Mouse (Mus musculus): ENCODE results near the gene Mfsd2b.

Mfsd2b gene

GRCm38 (mm10) chr12:4816680-4817360 lies 57.3 kb downstream of the Mfsd2b start:
- TF ChIP-seq POU5F1 (IDR thresholded peaks at IDR 0.05; ENCODE audit: borderline replicate concordance, low read length) (no peak), NANOG (IDR thresholded peaks at IDR 0.05; ENCODE audit: borderline replicate concordance, low read length) (no peak), CTCF (conservative IDR thresholded peaks at IDR 0.05; ENCODE audit: low read length) (no peak)
- H3K27me3 ChIP-seq (ENCODE audit: insufficient read depth, low read length) = peaks cover 6% of the 10 kb centered on the region
- peaks cover 25% of the 10 kb centered on the region for H3K36me3 ChIP-seq (ENCODE audit: insufficient read depth, low read length)
- H3K4me3 ChIP-seq (replicated peaks; ENCODE audit: low read length) = peak overlapping the region; percentile 100
- H3K4me1 ChIP-seq (replicated peaks; ENCODE audit: low read depth, low read length) = peaks cover 26% of the 10 kb centered on the region
- no peaks in the 10 kb centered on the region for H3K9me3 ChIP-seq (ENCODE audit: low read length)

- Histone ChIP-seq H3K4me1 (replicated peaks; ENCODE audit: low read depth, low read length) (peaks cover 18% of the 10 kb centered on the region), H3K9me3 (ENCODE audit: low read length) (no peaks in the 10 kb centered on the region), H3K4me3 (replicated peaks; ENCODE audit: low read length) (no peak overlapping the region), H3K36me3 (ENCODE audit: insufficient read depth, low read length) (no peaks in the 10 kb centered on the region), H3K27me3 (ENCODE audit: insufficient read depth, low read length) (peaks cover 11% of the 10 kb centered on the region)
- TF ChIP-seq NANOG (IDR thresholded peaks at IDR 0.05; ENCODE audit: borderline replicate concordance, low read length) = no peak
- no peak for TF ChIP-seq CTCF (conservative IDR thresholded peaks at IDR 0.05; ENCODE audit: low read length)
- TF ChIP-seq POU5F1 (IDR thresholded peaks at IDR 0.05; ENCODE audit: borderline replicate concordance, low read length) = no peak
Measured at GRCm38 (mm10) chr12:4813636-4814035, 60.5 kb downstream of the Mfsd2b start.

All from E14TG2a.4 (cell line).